Mouse (Mus musculus) stomach, postnatal 0 days (tissue): ENCODE data around the gene Wipf2. TPM values are rescaled to one million over a fixed set of nuclear protein-coding genes. Genes with fewer than 3 reads are reported as not detected.

Experiments
- ATAC-seq: fragments of 200-750 bp; cut with Nextera tagmentation; 2 replicates; pipeline ENCODE4 v1.8.0; 2017; ENCODE audit not compliant: low FRiP score, low TSS enrichment
- DNase-seq: peaks from one replicate; pipeline ENCODE4 v3.0.0-alpha.2; 2016; ENCODE audit warnings: low spot score
- H3K27ac ChIP-seq: fragments of 300-500 bp; sonication (generic); replicated peaks from 2 replicates; pipeline ENCODE4 v1.5.1; 2014; ENCODE audit warnings: mild to moderate bottlenecking, control low read depth
- H3K27me3 ChIP-seq: fragments of 300-500 bp; sonication (generic); 2 replicates; pipeline ENCODE4 v1.6.1; 2014; ENCODE audit warnings: low read length; ENCODE audit not compliant: control insufficient read depth, insufficient read depth
- H3K36me3 ChIP-seq: fragments of 300-500 bp; sonication (generic); 2 replicates; pipeline ENCODE4 v1.6.1; 2014; ENCODE audit warnings: low read length, mixed read lengths; ENCODE audit not compliant: control insufficient read depth, insufficient read depth
- H3K4me1 ChIP-seq: fragments of 300-500 bp; sonication (generic); replicated peaks from 2 replicates; pipeline ENCODE4 v1.6.1; 2014; ENCODE audit warnings: antibody characterized with exemption; ENCODE audit not compliant: control insufficient read depth, insufficient read depth
- H3K4me2 ChIP-seq: fragments of 300-500 bp; sonication (generic); replicated peaks from 2 replicates; pipeline ENCODE4 v1.6.1; 2014; ENCODE audit warnings: low read depth, mild to moderate bottlenecking, control low read depth, moderate library complexity
- H3K4me3 ChIP-seq: fragments of 300-500 bp; sonication (generic); 2 replicates; pipeline ENCODE4 v1.5.1; 2014; ENCODE audit warnings: low read depth, low read length, control low read depth
- H3K9ac ChIP-seq: fragments of 300-500 bp; sonication (generic); 2 replicates; pipeline ENCODE4 v1.6.1; 2014; ENCODE audit warnings: mild to moderate bottlenecking, low read length, control low read depth, mixed read lengths
- H3K9me3 ChIP-seq: fragments of 300-500 bp; sonication (generic); 2 replicates; pipeline ENCODE4 v1.6.1; 2016; ENCODE audit warnings: low read length; ENCODE audit not compliant: control insufficient read depth
- CTCF ChIP-seq: IDR thresholded peaks from 2 replicates; pipeline ENCODE4 v1.5.1; 2016; ENCODE audit warnings: antibody characterized with exemption, low read depth, mild to moderate bottlenecking, moderate library complexity
- EP300 ChIP-seq: optimal IDR thresholded peaks from 2 replicates; pipeline ENCODE3; 2016; ENCODE audit warnings: antibody characterized with exemption
- WGBS: fragments of 180-500 bp; shearing (Covaris S2); extraction: QIAGEN DNeasy Blood & Tissue Kit; methylation state at CpG from one replicate; pipeline ENCODE4 v1.1.7; 2014; 5-methylcytosine and 5-hydroxymethylcytosine counted together
- polyA plus RNA-seq: library from polyadenylated mRNA; unstranded; fragments of >200 nt; fragmentation: Nextera tagmentation; extraction: Ambion mirVana; gene quantifications from 2 replicates; pipeline ENCODE4 v1.2.1, GENCODE M21; 2015

Wipf2 gene
- polyA plus RNA-seq, 1 experiment from 2014 or later = 4.9 TPM

- Histone ChIP-seq H3K9me3 (no peaks in the 10 kb centered on the region), H3K27me3 (no peaks in the 10 kb centered on the region), H3K27ac (peak overlapping the region; percentile 98), H3K4me3 (no peak overlapping the region), H3K36me3 (no peaks in the 10 kb centered on the region), H3K9ac (peak overlapping the region; percentile 35), H3K4me2 (peak overlapping the region; percentile 93), H3K4me1 (peaks cover 44% of the 10 kb centered on the region)
- peak; percentile 6; the same call in 1 of the 2 replicates for ATAC-seq
- TF ChIP-seq EP300 (no peak), CTCF (no peak)
- 18% methylated on average over 6 of the region's 8 CpGs for WGBS
- peak; percentile 52 for DNase-seq
Measured at GRCm38 (mm10) chr11:98942923-98943641, 79.6 kb downstream of the Wipf2 start.

DNA sequence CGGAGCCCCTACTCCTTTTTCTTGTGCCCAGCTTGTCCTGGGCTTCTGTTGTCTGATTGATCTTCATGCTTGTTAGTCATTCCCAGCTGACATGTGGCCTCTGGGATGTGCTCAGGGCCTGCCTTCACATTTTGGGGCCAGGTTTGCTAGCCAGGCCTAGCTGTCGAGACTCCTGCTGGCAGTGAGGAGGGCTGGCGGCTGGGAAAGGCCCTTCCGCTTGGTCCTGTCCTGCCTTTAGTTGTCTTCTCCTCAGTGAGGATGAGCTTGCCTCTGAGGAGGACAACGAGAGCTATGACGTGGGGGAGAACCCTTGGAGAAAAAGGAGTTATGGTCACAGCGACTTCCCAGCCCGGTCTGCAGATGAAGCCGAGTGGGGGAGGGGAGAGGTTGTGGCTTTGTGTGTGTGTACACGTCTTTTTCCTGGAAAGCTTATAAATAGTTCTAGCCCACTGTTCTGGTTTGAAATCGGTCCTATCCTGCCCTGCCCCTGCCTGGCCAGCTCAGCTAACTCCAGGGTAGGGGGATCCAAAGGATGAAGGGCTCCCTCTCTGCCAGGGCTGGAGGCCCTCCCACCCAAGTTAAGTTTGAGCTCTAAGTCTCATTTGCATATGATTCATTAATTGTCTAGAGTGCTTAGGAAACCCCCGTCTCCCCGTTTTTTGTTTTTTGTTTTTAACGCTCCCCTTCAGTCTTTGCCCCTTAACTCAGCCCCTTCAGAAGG is 80.5 kb downstream of the Wipf2 start:
- Histone ChIP-seq H3K4me1 (peaks cover 44% of the 10 kb centered on the region), H3K9me3 (no peaks in the 10 kb centered on the region), H3K36me3 (no peaks in the 10 kb centered on the region), H3K27me3 (no peaks in the 10 kb centered on the region), H3K9ac (peak overlapping the region; percentile 56), H3K27ac (peak overlapping the region; percentile 98), H3K4me2 (peak overlapping the region; percentile 93), H3K4me3 (no peak overlapping the region)
- WGBS = 29% methylated on average over 14 of the region's 14 CpGs
- DNase-seq (peak; percentile 68), ATAC-seq (no peak)
- no peak for TF ChIP-seq EP300
- TF ChIP-seq CTCF = peak; percentile 12; the same call in 1 of the 2 replicates

DNA sequence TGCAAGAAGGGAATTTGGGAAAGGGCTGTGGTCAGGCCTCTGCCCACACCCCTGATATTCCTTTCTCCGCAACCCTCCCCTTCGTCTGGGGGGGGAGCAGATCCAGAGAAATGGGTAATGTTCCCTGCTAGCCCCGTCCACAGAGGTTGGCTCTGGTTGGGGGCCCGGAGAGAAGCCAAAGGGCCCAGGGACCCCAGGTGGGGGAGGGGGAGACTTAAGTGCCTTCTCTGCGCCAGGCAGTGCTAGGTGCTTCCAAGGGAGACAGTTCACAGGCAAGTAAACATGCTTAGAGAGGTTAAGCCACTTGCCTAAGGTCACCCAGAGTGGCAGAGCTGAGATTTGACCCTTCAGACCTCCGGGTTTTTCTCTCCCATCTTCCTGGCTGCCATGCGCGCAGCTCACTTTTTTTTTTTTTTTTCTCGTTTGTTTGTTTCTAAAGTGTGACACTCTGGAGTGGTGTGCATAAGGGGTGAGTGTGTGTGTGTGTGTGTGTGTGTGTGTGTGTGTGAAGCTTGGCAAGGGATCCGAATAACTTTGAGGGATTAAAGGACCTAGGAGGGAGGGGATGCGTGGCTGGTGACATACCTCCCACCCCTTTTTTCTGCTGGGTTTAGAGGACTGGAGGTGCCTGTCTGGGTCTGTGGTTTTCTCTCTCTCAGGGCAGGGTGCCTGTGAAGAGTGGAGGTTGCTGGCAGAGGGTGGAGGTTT is 81.6 kb downstream of the Wipf2 start:
- Histone ChIP-seq H3K27me3 (no peaks in the 10 kb centered on the region), H3K4me3 (no peak overlapping the region), H3K9ac (peak overlapping the region; percentile 56), H3K36me3 (no peaks in the 10 kb centered on the region), H3K9me3 (no peaks in the 10 kb centered on the region), H3K4me2 (peak overlapping the region; percentile 93), H3K4me1 (peaks cover 47% of the 10 kb centered on the region), H3K27ac (peak overlapping the region; percentile 98)
- TF ChIP-seq EP300 = no peak
- no peak for TF ChIP-seq CTCF
- 28% methylated on average over 10 of the region's 11 CpGs for WGBS
- no peak for DNase-seq
- ATAC-seq = no peak

DNA sequence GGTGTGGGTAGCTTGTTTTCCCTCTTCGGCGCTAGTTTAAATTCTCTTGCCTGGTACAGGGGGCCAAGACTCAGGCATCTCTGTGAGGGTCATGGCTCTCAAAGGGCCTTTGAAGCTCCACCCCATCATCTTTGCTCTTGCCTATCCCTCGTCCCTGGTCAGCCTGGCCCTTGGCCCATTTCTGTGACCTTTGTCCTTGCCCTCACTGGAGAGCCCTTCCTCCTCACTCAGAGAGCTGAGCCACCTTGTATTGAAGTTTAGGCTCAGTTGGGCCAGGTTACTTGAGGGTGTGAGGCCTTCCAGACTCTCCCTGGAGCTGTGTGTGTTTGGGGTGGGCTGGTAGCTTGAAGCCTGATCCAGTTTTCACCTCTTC is 82.2 kb downstream of the Wipf2 start:
- TF ChIP-seq CTCF (no peak), EP300 (no peak)
- no peak for ATAC-seq
- Histone ChIP-seq H3K4me3 (no peak overlapping the region), H3K4me2 (peak overlapping the region; percentile 25; the same call in 1 of the 2 replicates), H3K36me3 (no peaks in the 10 kb centered on the region), H3K27me3 (no peaks in the 10 kb centered on the region), H3K9me3 (no peaks in the 10 kb centered on the region), H3K27ac (peak overlapping the region; percentile 98), H3K9ac (peak overlapping the region; percentile 43), H3K4me1 (peaks cover 48% of the 10 kb centered on the region)
- peak; percentile 58 for DNase-seq
- 50% methylated on average over 3 of the region's 3 CpGs for WGBS

- TF ChIP-seq EP300 (no peak), CTCF (no peak)
- DNase-seq (peak; percentile 54), ATAC-seq (no peak; the same call in 1 of the 2 replicates)
- Histone ChIP-seq H3K4me1 (peaks cover 42% of the 10 kb centered on the region), H3K9me3 (no peaks in the 10 kb centered on the region), H3K4me3 (no peak overlapping the region), H3K9ac (no peak overlapping the region), H3K4me2 (no peak overlapping the region; the same call in 1 of the 2 replicates), H3K36me3 (no peaks in the 10 kb centered on the region), H3K27me3 (no peaks in the 10 kb centered on the region), H3K27ac (peak overlapping the region; percentile 73)
- WGBS = 45% methylated on average over 18 of the region's 18 CpGs
Measured at GRCm38 (mm10) chr11:98947969-98948569, 84.6 kb downstream of the Wipf2 start.
